Mouse (Mus musculus): ENCODE measurements around the gene Nup214.
A peak's percentile ranks its signal among the peaks of the same experiment; 100 is the strongest.
"Not testable (repeated sequence)": the region's sequence is repeated elsewhere in the genome, so short reads cannot be mapped to it uniquely, and the experiment has no call there.

Nup214 gene

DNA sequence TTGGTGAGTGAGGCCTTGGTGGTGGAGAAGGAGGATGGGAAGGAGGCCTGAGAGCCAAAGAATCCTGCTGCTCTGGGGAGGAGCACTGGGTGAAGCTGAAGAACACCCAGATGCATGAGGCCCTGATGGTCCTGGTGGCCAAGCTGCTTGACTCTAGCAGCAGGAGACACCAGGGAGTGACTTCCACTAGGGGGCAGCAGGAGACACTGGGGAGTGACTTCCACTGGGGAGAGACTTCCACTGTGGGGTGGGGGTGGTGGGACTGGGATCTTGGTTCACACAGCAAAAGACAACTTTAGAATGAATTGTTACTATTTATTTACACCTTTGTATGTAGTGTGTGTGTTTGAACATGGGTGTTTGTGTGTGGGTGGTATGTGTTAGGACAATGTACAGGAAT, 9.1 kb upstream of the Nup214 start:
- peak in 1 of 2 experiments; percentile 75 for DNase-seq

DNA sequence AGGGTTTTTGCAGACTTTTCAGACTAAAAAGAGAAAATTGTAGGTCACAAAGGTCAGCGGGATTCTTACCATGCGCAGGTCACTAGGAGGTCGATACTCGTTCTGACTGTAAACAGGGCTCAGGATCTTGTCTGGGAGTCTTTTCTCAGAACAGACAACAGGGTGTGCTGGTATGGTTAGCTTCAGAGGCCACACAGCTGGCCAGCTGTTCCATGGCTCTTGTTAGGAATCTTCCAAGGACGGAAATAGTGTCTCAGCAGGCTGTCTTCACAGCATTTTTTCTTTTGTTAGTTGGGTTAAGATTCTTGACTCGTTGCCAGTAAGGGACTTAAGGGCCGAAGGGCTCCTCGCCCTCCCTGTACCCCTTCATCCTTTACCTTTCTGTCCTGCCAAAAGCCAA, 7.4 kb upstream of the Nup214 start:
- DNase-seq, result no peak

DNA sequence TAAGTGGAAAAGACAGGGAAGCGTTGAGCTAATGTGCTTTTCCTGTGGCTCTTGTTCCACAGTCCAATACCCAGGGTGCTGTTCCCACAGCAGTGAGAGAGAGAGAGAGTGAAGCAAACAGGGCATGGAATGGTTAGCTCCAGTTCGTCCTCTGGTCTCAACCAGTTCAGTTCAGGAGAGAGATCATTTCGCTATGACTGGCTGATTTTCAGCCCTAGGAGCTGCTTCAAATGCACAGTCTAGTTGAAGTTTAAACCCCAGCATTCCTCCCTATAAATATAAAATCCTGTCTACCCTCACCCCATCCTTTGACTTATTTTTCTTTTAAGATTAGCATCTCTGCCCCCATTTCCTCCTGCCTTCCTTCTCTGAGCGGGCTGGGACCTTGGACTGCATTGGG, 1.6 kb upstream of the Nup214 start:
- peak; percentile 58 to 86 for DNase-seq

DNA sequence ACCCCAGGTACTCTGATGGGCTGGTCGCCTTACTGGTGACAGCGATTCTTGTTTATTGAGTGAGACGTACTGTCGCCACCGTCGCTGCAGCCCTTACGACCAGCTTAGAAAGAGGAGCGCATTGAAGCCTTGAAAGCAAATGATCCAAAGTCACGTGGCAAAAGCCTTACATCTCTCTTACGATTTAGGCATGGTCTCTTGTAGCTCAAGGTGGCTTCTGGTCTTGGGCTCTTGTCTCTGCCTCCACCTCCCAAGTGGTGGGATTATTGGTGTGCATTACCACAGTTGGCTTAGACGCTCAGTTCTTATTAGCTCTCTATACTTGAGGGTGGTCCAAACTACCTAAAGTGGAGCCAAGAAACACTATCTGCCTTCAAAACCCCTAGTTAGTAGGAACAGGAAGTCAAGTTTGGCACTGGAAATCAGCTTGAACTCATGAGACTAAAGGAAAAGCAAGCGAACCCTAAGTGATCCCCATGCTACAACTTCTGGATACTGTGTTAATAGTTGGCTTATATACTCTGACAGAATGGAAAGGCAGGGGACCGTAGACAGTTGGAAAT, 654 bp downstream of the Nup214 start:
- DNase-seq, result no peak

DNA sequence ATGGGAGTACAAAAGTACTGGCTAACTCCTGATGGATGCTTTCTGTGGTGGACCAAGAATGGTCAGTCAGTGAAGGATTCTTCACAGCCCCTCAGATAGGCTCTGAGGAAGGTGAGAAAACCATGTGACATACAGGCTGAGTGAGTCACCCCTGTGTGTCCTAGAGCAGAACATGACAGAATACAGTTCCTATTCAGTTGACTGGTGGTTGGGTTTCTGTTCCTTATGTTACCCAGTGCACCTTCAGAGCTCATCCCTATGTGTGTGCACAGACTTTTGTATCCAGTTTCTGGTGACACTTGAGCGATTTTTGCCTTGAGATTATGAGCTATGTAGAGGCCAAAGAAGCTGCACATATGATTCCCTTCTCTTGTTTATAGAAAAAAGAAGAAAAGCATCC, 13.5 kb downstream of the Nup214 start:
- no peak for DNase-seq

DNA sequence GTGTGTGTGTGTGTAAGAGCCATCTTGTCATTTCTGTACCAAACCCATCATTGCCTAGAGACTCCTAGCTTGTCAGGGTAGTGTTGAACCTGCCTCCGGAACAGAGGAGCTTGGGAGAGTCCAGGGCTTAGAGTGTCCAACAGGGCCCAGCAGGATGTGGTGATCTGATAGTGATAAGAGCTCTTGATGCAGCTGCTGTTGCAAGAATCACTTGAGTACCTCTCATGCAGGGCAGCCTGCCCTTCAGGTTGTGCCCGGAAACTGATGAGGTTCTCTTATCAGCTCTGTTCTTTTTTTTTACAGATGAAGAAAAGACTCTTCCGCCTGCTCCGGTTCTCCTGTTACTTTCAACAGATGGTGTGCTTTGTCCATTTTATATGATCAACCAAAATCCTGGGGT, 16.7 kb downstream of the Nup214 start:
- no peak for DNase-seq

DNA sequence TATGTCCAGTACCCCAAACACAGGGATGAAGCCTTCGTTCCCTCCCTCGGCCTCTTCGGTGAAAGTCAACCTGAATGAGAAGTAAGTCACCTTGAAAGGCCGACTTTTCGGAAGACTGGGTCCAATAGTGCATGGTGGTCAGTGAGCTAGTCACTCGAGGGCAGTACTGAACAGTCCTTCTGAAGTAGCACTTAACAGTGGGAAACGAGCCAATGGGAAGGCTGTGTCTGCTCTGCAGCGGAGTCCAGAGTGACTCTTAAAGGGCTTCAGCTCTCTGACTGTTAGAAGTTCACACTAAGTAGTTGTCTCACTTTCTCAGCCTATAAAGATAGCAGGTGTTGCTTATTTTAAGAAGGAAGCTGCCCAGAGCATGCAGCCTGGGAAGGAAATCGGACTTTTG, 20.7 kb downstream of the Nup214 start:
- no peak for DNase-seq

DNA sequence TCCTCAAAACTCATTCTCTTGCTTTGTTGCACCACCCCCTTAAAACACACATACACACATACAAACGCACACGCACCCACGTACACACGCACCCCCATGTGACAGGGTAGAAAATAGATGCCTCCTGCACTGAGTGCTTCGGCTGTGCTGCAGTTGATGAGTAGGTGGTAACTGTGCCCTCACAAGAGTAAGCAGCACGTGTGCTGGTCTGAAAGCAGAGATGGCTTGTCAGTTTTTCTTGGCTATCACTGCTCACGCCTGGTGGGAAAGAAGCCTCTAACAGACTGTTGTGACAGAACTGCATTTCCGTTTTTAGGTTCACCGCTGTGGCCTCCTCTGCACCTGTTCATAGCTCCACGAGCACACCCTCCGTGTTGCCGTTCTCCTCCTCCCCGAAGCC, 21.8 kb downstream of the Nup214 start:
- no peak for DNase-seq

DNA sequence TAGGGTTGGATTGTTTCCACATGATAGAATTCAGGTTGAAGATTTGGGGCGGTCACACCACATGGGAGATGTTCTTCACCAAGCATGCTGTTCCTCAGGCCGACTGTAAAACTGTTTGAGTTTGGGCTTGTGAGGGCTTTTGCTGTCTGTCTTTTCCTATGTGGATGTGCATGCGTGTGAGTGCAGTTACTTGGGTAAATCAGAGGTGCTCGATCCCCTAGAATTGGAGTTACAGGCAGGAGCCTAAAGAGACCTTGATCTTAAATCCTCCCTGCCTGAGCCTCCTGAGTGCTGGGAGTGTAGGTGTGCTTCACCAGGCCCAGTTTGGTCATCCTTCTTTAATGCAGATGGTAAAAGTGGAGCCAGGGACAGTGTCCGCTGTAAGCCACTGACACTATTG, 23.3 kb downstream of the Nup214 start:
- no peak for DNase-seq

DNA sequence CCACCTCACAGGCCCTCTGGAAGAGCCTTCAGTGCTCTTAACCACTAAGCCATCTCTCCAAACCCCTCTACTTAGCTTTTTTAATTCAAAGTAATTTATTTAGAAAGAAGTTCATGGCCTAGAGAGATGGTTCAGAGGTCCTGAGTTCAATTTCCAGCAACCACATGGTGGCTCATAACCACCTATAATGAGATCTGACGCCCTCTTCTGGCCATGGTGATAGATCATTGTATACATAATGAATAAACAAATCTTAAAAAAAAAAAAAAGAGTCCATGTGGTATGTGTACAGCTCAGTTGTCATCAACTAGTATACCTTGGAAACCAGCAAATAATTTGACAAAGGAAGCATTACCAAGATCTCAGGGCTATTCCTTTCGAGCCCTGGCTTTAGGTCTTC, 24.2 kb downstream of the Nup214 start:
- no peak for DNase-seq

DNA sequence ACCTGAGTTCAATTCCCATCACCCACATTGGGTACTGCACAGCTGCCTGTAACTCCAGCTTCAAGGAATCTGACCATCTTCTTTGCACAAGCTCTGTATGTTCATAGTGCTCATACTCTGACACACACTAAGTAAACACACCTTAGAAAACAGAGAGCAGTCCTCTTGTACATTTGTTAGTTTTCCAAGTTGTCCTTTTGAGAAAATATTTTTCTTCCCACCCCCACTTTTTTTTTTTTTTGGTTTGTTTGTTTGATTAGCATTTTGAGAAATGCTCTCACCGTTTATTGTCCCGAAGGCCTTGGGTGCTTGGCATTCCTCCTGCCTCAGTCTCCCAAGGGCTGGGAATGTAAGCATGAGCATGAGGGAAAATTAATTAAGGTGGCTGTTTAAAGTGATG, 34.1 kb downstream of the Nup214 start:
- no peak for DNase-seq

DNA sequence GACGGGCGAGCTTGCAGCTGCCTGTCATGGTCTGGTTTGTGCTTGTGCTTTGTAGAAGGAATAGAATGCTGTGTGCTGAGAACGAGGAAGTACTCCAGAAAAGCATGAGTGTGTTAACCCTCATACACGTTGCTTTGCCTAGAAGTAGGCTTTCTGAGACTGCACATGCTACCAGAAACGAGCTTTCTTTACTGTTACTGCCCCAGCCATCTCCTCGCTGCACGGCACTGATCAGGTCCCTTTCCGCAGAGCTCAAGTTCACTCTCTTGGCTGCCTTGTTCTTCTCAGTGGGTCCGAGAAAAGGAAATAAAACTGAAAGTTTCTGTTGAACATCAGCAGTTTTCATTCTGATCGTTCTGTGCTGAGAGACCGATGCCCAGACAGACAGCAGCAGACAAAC, 34.5 kb downstream of the Nup214 start:
- no peak for DNase-seq

DNA sequence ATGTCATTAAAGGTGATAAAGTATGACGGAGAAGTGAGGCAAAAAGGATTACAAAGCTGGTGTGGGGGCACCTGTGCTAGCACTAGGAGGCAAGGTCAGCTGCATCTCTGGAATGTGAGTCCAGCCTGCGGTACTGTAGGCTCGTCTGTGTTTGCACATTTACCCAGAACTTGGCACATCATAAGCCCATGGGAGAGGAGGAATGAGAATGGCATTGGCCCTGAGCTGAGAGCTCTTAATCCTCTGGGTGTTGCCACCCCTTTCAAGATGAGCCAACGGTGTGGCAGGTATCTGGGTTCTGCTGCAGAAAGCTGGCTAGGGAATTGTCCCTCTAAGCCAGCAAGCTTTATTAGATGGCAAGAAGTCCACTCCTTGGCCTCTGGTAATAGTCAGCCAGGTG, 45.5 kb downstream of the Nup214 start:
- DNase-seq, result peak; percentile 20 to 59

DNA sequence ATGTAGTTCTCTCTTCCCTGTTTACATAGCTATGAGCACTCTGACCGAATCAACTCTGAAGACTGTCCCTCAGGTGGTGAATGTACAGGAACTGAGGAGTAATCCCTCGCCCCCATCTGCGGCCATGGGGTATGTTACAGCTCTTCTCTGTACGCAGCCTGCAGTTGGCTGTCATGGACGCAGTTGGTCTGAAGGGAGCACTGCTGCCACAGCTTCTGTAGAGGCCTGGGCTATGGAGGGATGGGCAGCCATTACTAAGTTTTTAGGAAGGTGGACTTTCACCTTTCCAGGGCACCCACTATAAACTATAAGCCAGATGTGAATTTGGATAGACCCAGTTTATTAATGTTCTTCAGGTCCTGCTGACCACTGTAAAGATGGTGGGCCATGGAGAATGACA, 46.0 kb downstream of the Nup214 start:
- no peak for DNase-seq

DNA sequence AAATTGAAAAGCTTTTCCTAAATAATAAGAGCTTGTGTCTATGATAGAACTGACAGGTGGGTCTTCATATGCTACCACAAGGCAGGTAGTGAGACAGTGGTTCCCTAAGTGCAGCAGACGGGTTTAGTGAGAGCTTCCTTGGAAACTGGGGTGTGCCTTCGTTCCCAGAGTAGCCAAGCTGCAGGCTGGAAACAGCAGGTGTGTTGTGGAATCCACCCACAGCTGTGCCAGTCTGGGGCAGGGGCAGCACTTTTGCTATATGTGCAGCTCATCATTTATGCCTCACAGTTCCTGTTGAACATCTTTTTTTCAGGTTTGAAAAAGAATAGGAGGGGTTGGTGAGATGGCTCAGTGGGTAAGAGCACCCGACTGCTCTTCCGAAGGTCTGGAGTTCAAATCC, 50.1 kb downstream of the Nup214 start:
- DNase-seq, result no peak

DNA sequence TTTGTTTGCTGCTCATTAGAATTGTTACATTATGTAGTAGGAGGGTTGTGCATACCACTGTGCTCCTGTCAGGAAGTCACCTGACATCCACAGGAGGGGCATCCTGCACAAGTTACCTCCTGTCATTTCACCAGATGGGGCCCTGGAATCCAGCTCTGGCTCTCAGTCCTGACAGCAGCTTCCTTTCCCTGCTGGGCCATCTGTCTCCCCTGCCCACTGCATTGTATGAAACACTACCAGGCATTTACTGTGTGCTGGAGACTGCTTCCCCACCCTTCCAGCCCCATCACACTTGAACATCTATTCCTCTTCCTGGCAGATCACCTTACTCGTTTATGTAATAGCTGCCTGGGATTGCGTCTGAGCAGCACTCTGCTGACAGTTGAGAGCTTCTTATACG, 55.4 kb downstream of the Nup214 start:
- DNase-seq, result no peak

DNA sequence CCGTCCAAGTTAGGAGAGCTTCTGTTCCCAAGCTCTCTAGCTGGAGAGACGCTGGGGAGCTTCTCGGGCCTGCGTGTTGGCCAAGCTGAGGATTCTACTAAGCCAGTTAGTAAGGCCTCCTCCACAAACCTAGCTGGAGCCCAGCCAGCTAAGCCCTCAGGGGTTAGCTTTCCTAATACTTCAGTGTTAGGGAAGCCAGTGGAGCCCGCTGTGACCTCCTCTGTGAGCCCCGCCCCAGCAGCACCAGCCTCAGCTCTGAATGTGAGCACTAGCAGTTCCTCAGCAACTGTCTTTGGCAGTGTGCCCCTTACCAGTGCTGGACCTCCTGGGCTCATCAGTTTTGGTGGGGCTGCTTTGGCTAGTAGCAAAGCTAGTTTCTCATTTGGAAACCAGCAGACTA, 59.2 kb downstream of the Nup214 start:
- DNase-seq, result no peak

DNA sequence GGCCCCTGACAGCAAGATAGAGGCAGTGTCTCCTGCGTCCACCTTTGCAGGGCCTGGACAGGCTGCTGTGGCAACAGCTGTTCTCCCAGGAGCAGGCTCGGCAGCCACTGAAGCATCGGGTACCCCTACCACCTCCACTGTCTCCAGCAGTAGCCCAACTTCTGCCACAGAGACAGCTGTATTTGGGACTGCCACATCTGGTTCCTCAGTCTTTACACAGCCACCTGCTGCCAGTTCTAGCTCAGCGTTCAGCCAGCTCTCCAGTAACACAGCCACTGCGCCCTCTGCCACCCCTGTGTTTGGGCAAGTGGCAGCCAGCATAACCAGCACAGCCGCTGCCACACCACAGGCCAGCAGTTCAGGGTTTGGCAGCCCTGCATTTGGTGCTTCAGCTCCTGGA, 60.0 kb downstream of the Nup214 start:
- DNase-seq, result no peak

DNA sequence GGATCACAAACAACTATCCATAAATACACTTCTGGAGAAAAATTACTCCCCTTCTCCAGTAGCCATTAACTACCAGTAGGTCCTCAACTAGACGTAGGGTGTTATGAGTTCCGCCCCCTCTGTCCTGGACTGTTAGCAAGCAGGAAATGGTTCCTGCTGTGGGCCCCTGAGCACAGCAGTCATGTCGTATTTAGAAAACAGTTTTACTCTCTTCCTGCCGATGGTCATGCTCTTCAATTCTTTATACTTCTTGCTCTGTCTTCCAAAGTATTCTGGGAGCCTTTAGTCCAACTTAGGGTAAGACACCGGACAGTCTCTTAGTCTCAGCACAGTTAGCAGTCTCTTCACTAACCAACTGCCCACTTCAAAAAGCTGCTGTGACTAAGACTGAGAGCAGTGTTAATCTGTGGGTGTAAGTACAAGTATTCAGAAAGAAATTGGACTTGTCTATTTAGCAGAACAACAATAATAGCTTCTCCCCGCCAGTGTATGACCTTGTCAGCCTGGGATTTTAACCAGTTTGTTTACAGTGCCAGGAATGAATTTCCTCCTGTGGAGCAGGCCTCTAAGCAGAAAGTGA, 63.1 kb downstream of the Nup214 start:
- DNase-seq, result no peak

DNA sequence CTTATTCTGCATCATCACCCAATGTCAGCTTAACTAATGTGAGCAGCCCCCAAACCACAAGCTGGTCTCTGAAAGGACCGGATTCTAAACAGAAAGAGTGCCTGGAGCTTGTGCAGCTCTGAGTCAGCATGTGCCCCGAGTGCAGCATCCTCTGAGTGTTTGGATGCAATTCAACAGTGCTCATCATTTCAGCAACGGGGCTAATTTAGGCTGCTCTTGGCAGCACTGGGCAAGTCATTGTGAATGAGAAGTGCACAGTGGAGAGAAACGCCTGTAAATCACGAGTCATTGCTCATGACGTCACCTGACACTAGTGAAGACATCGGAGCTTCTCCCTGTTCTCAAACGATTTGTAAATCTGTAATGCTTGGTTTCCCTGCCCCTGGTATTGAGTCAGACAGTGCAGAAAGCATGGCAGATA, 64.4 kb downstream of the Nup214 start:
- DNase-seq, result no peak

DNA sequence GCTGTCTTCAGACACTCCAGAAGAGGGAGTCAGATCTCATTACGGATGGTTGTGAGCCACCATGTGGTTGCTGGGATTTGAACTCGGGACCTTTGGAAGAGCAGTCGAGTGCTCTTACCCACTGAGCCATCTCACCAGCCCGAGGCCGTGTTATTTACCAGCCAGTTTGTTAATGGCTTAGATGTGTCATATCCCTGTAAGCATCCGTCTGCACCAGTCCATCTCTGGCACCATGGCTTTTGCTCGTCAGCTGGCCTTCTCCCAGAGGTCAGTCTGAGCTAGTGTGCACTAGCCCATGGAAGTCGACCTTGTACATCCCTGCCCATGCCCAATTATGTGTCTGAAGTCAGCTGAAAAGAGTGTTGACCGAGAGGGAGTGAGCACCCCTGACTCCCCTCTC, 66.4 kb downstream of the Nup214 start:
- not testable (repeated sequence) for DNase-seq

DNA sequence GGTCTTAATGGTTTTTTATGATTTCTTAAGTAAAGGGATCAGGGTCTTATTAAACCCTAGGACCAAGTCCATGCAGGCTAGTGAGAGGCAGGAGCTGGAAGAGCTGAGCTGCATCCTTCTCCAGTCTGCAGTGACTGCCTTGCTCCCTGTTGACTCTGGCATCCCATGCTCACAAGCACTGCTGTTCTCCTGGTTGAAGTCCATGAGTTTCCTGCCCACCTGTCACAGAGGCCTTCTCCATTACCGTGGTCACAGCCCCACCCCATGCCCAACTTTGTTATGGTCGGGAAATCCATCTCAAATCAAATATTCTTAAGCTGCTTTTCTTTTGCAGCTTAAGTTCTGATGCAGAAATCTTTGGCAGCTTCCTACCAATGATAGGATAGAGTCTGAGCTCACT, 66.9 kb downstream of the Nup214 start:
- no peak for DNase-seq

DNA sequence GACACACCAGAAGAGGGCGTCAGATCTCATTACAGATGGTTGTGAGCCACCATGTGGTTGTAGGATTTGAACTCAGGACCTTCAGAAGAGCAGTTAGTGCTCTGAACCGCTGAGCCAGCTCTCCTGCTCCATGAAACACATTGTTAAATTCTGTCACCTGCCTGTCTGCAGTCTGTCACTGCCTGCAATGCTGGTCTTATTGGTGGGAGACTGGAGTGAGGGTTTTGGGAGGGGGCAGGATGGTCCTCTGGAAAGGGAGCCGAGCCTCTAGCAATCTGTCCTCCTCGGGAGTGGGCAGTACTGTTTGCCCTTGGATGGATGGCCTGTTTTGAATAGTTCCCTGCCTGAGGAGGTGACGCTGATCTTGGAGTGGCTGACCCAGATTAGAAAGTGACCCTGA, 69.6 kb downstream of the Nup214 start:
- no peak for DNase-seq

DNA sequence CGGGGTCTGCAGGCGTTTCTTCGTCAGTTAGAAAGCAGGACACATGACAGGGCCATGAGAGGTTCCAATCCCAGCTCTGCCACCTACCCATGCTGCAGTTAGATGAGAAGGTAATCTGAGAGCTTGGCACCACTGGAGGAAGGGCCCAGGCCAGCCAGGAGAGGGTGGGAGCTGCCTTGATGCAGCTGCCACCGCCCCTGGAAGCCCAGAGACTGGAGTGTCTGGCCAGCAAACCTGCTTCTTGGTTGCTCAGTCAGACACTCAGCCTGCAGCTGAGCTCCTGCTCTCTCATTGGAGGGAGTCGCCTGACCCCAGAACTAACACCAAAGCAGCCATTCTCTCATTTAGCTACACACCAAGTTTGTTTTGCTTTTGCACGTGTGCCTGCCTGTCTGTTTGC, 71.1 kb downstream of the Nup214 start:
- no peak for DNase-seq

DNA sequence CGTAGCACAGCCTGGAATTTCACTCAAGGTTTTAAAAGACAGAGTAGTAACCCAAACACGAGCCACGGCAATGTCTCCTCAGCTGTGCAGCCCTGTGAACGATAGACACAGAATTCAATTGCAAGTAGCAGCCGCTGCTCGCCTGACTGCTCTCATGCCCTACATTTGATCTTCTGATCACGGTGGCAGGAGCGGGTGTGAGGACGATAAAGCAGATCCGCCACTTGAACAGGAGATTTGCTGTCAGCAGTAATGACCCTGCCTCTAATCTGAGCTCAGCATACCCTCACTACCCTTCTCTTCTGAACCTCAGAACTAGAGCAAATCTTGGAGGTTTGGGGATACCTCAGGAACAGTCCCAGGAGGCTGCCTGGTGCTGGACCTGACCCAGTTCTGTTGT, 71.8 kb downstream of the Nup214 start:
- no peak for DNase-seq

DNA sequence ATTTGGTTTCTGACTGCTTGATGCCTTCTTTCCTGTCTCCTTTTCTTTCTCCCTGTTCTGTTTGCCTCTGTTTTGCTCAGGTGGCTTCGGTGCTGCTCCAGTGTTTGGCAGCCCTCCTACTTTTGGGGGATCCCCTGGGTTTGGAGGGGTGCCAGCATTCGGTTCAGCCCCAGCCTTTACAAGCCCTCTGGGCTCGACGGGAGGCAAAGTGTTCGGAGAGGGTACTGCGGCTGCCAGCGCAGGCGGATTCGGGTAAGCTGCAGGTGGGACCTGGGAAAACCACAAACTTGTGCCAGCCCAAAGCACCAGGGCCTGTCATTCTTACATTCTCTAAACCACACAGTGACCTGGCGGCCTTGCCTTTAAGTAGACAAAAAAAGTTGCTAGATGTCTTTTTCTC, 73.1 kb downstream of the Nup214 start:
- DNase-seq, result no peak

Measured in kidney, adult 8-10 months (tissue).